Mouse (Mus musculus) c-Kit-positive CD71-positive TER-119-negative erythroid progenitor cells, embryonic 14.5 days (primary cell): ENCODE data around the gene Ccdc36.
A peak's percentile ranks its signal among the peaks of the same experiment; 100 is the strongest.

Experiments
- DNase-seq: peaks from one replicate; pipeline ENCODE4 v3.0.0-alpha.2; 2013; ENCODE audit warnings: low read depth

Gene Ccdc36

GRCm38 (mm10) chr9:108428384-108428783, at the start of gene Ccdc36:
Gene Ccdc36, minus strand, starts transcription at chr9:108428484.
- no peak for DNase-seq

DNA sequence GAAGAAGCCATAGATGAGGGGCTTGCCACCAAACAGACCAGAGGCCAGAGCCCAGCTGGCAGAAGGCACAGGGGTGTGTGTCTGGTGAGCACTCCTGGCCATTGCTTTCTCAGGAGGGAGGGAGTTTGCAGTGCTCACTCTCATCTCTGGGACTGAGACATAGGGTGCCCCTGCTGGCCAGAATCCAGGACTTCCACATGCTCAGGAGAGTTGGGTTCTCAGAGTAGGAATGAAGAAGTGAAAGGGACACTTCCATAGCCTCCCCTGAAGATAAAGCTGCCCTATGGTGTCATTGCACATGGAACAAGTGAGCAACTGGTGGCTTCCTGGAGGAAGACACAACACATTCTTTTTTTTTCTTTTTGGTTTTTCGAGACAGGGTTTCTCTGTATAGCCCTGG, 46.2 kb upstream of the Ccdc36 start:
- no peak for DNase-seq

DNA sequence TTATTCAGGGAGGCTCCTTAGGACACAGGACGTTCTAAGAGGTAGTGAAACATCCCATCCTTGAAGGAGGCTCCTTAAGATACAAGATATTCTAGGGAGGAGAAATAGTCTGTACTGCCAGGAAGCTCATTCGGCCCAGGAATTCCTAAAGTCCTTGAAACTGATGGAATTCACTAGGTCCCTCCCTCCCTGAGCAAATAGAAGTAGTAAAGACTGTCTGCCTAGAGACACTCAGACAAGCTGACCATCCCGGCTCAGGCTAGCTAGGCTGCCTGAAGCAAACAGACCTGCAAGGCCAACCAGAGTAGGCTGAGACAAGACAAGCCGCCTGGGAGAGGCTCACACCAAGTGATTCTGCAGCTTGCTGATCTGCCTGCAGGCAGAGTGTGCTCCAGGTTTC, 41.6 kb upstream of the Ccdc36 start:
- DNase-seq: no peak

DNA sequence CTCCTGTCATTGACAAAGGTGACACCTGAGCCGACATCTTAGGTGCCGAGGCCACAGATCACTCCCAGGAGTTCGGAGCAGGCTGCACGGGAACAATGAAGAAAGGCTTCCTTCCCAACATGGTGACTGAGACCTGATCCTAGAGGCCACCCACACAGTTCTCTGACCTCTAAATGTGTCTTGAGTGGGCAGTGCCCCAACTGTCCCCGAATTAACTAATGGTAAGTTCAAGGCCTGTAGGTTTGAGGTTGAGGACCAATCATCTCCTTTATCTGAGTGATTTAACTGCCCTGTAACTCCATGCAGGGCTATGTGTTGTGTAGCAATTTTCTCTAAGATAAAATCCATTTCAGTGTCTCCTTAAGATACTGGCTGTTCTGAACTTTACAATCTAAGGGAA, 41.1 kb upstream of the Ccdc36 start:
- DNase-seq: no peak

- DNase-seq: no peak
These were observed 37.9 kb upstream of the Ccdc36 start for GRCm38 (mm10) chr9:108466219-108466618.

GRCm38 (mm10) chr9:108463713-108464112, 35.4 kb upstream of the Ccdc36 start:
- DNase-seq: no peak

- DNase-seq: no peak
These were observed 33.9 kb upstream of the Ccdc36 start for GRCm38 (mm10) chr9:108462192-108462591.

DNA sequence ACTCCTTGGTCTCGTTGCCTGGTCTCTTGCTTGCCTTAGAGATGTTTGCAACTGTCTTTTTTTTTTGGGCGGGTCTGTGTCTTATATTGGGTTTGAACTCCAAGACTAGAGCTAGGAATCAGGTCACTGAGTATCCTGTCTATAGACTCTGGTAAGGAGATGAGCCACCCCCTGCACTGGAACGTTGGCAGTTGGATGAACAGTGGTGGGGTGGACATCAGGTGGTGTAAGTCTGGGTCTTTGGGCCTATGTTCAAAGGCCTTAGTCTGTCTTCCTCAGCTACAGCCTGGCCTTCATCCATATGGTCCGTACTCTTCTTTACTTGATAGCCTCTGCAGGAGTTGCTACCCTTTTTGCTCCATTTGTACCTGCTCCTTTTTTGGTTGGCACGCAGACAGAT, 33.4 kb upstream of the Ccdc36 start:
- DNase-seq: no peak

- no peak for DNase-seq
These were observed 32.9 kb upstream of the Ccdc36 start, which contains the start of gene Klhdc8b for GRCm38 (mm10) chr9:108461181-108461631. Gene Klhdc8b, minus strand, starts transcription at chr9:108461581.

DNA sequence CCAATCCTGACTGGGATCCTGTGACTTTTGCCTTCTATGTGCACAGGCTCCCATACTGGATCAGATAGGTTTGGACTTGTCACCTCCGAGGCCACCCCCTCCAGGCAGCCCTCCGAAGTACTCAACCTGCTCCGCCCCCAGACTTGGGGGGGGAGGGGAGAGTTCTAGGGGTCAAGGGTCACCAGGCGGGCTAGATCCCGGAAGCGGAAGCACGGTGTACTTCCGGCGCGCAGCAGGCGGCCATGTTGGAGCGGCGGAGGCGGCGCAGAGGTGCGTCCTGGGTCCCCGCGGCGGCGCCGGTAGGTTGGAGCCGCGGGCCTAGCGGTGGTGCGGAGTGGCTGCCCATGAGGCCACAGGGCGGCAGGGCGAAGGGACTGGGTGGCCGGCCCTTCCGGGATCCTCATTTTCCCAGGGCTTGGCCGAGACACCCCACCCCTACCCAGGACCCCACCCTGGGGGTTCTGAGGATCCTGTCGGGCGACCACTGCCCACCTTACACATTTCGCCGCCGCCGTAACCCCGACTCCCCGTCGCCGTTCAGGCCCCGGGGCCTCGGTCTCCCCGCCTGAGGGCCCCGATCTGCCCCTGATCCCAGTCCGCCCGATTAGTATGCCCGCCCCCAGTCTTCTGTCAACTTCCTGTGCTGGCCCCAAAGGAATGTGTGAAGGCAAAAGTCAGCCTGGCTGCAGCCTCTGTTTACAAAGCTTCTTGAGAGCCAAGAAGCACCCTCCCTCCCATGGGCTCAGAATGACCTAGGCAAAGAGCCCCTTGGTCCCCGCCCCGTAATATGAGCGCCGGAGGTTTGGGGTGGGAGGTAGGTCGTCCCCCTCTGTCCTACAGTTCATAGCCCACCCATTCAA, 32.3 kb upstream of the Ccdc36 start, which contains the start of gene Ccdc71:
Gene Ccdc71, plus strand, starts transcription at position 209 of the 860 bp plus-strand sequence.
- peak; percentile 76 for DNase-seq

- no peak for DNase-seq
These were observed 31.6 kb upstream of the Ccdc36 start for GRCm38 (mm10) chr9:108459939-108460318.

DNA sequence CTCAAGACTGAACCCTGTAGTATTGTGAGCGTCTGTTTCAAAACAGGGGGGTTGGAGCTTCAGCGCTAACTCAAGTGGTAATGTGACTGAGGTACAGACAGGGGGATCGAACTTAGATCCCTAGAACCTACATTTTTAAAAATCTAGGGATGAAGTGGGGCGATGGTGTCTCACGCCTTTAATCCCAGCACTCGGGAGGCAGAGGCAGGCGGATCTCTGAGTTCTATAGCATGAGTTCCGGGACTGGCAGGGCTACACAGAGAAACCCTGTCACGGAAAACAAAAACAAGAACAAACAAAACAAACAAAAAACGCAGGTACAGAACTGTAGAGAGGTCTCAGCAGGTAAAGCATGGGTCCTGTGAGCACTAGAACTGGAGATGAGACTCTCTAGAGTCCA, 28.7 kb upstream of the Ccdc36 start:
- DNase-seq: no peak

GRCm38 (mm10) chr9:108455747-108456571, 27.7 kb upstream of the Ccdc36 start:
- no peak for DNase-seq

- DNase-seq: no peak
These were observed 26.1 kb upstream of the Ccdc36 start for GRCm38 (mm10) chr9:108454429-108454828.

DNA sequence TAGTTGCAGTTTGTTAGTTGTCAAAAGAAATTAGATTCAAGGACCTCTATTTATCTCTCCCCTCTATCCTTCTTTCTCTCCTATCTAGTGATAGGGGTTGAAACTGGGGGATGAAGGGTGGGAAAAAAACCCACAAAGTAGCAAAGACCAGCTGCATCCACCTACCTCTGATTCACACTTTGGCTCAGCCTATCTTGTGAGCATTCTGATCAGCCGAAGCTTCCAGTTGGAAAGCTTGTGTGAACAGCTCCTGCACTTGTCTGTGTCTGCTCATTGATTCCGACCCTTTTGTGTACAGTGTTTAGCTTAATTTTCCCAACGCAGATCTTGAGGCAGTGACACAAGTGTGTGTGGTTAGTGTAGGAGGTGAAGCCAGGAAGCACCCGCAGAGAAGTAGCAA, 25.2 kb upstream of the Ccdc36 start:
- DNase-seq: no peak

GRCm38 (mm10) chr9:108452911-108453310, 24.6 kb upstream of the Ccdc36 start:
- no peak for DNase-seq

- peak; percentile 89 for DNase-seq
These were observed 24.1 kb upstream of the Ccdc36 start for GRCm38 (mm10) chr9:108452291-108452906.

GRCm38 (mm10) chr9:108451519-108452160, 23.4 kb upstream of the Ccdc36 start:
- no peak for DNase-seq

- no peak for DNase-seq
These were observed 22.8 kb upstream of the Ccdc36 start for GRCm38 (mm10) chr9:108451170-108451493.

GRCm38 (mm10) chr9:108450292-108451169, 22.2 kb upstream of the Ccdc36 start:
- no peak for DNase-seq

- no peak for DNase-seq
These were observed 21.6 kb upstream of the Ccdc36 start for GRCm38 (mm10) chr9:108449860-108450259.
